Mouse (Mus musculus): ENCODE measurements around the gene Cc2d2b. TPM values are rescaled to one million over a fixed set of nuclear protein-coding genes. Genes with fewer than 3 reads are reported as not detected.

The Cc2d2b gene
- polyA plus RNA-seq, 1 experiment from 2014 or later: 0.26 TPM

- DNase-seq: peak; percentile 12
- Histone ChIP-seq H3K4me2 (ENCODE audit: low read length) (no peak overlapping the region), H3K4me1 (ENCODE audit: control insufficient read depth, insufficient read depth, low read length) (no peaks in the 10 kb centered on the region), H3K27ac (replicated peaks; ENCODE audit: low read depth, low read length) (no peak overlapping the region), H3K27me3 (ENCODE audit: control insufficient read depth, insufficient read depth, low read length) (no peaks in the 10 kb centered on the region), H3K9me3 (ENCODE audit: control insufficient read depth, low read length) (no peaks in the 10 kb centered on the region), H3K36me3 (ENCODE audit: control insufficient read depth, insufficient read depth, low read length) (no peaks in the 10 kb centered on the region), H3K4me3 (replicated peaks; ENCODE audit: low read depth, low read length) (no peak overlapping the region), H3K9ac (replicated peaks; ENCODE audit: low read length) (no peak overlapping the region)
- no peak for ATAC-seq (ENCODE audit: low FRiP score, low TSS enrichment)
- 49% methylated on average over 7 of the region's 7 CpGs for WGBS
Measured at GRCm38 (mm10) chr19:40769341-40769770, 20.8 kb downstream of the Cc2d2b start.

- no peak overlapping the region for H3K27ac ChIP-seq (replicated peaks; ENCODE audit: low read depth, low read length)
- no peaks in the 10 kb centered on the region for H3K4me1 ChIP-seq (ENCODE audit: control insufficient read depth, insufficient read depth, low read length)
- DNase-seq (no peak), ATAC-seq (ENCODE audit: low FRiP score, low TSS enrichment) (no peak)
- no peak overlapping the region for H3K4me2 ChIP-seq (ENCODE audit: low read length)
- H3K4me3 ChIP-seq (replicated peaks; ENCODE audit: low read depth, low read length): no peak overlapping the region
- H3K36me3 ChIP-seq (ENCODE audit: control insufficient read depth, insufficient read depth, low read length): no peaks in the 10 kb centered on the region
- H3K9ac ChIP-seq (replicated peaks; ENCODE audit: low read length): no peak overlapping the region
- 73% methylated on average over 15 of the region's 15 CpGs for WGBS
- no peaks in the 10 kb centered on the region for H3K9me3 ChIP-seq (ENCODE audit: control insufficient read depth, low read length)
- H3K27me3 ChIP-seq (ENCODE audit: control insufficient read depth, insufficient read depth, low read length): no peaks in the 10 kb centered on the region
Measured at GRCm38 (mm10) chr19:40788004-40788714, 39.6 kb downstream of the Cc2d2b start.

- ATAC-seq (ENCODE audit: low FRiP score, low TSS enrichment): no peak
- no peak overlapping the region for H3K4me2 ChIP-seq (ENCODE audit: low read length)
- H3K27me3 ChIP-seq (ENCODE audit: control insufficient read depth, insufficient read depth, low read length): no peaks in the 10 kb centered on the region
- H3K9ac ChIP-seq (replicated peaks; ENCODE audit: low read length): no peak overlapping the region
- 83% methylated on average over 2 of the region's 2 CpGs for WGBS
- H3K4me3 ChIP-seq (replicated peaks; ENCODE audit: low read depth, low read length): no peak overlapping the region
- DNase-seq: no peak
- no peak overlapping the region for H3K27ac ChIP-seq (replicated peaks; ENCODE audit: low read depth, low read length)
- no peaks in the 10 kb centered on the region for H3K36me3 ChIP-seq (ENCODE audit: control insufficient read depth, insufficient read depth, low read length)
- H3K9me3 ChIP-seq (ENCODE audit: control insufficient read depth, low read length): no peaks in the 10 kb centered on the region
- no peaks in the 10 kb centered on the region for H3K4me1 ChIP-seq (ENCODE audit: control insufficient read depth, insufficient read depth, low read length)
Measured at GRCm38 (mm10) chr19:40788715-40789084, 40.1 kb downstream of the Cc2d2b start.

GRCm38 (mm10) chr19:40805176-40805737 lies 56.7 kb downstream of the Cc2d2b start:
- WGBS: 35% methylated on average over 7 of the region's 7 CpGs
- DNase-seq (no peak), ATAC-seq (ENCODE audit: low FRiP score, low TSS enrichment) (no peak)
- Histone ChIP-seq H3K36me3 (ENCODE audit: control insufficient read depth, insufficient read depth, low read length) (no peaks in the 10 kb centered on the region), H3K4me3 (replicated peaks; ENCODE audit: low read depth, low read length) (no peak overlapping the region), H3K27me3 (ENCODE audit: control insufficient read depth, insufficient read depth, low read length) (no peaks in the 10 kb centered on the region), H3K9me3 (ENCODE audit: control insufficient read depth, low read length) (no peaks in the 10 kb centered on the region), H3K4me2 (ENCODE audit: low read length) (no peak overlapping the region), H3K4me1 (ENCODE audit: control insufficient read depth, insufficient read depth, low read length) (no peaks in the 10 kb centered on the region), H3K9ac (replicated peaks; ENCODE audit: low read length) (no peak overlapping the region), H3K27ac (replicated peaks; ENCODE audit: low read depth, low read length) (no peak overlapping the region)

GRCm38 (mm10) chr19:40809858-40810257 lies 61.3 kb downstream of the Cc2d2b start:
- Histone ChIP-seq H3K9me3 (ENCODE audit: control insufficient read depth, low read length) (no peaks in the 10 kb centered on the region), H3K27me3 (ENCODE audit: control insufficient read depth, insufficient read depth, low read length) (no peaks in the 10 kb centered on the region), H3K4me2 (ENCODE audit: low read length) (no peak overlapping the region), H3K9ac (replicated peaks; ENCODE audit: low read length) (no peak overlapping the region), H3K4me1 (ENCODE audit: control insufficient read depth, insufficient read depth, low read length) (no peaks in the 10 kb centered on the region), H3K36me3 (ENCODE audit: control insufficient read depth, insufficient read depth, low read length) (no peaks in the 10 kb centered on the region), H3K27ac (replicated peaks; ENCODE audit: low read depth, low read length) (no peak overlapping the region), H3K4me3 (replicated peaks; ENCODE audit: low read depth, low read length) (no peak overlapping the region)
- 57% methylated on average over 7 of the region's 7 CpGs for WGBS
- ATAC-seq (ENCODE audit: low FRiP score, low TSS enrichment) (no peak), DNase-seq (no peak)

- no peak for ATAC-seq (ENCODE audit: low FRiP score, low TSS enrichment)
- Histone ChIP-seq H3K9me3 (ENCODE audit: control insufficient read depth, low read length) (no peaks in the 10 kb centered on the region), H3K4me3 (replicated peaks; ENCODE audit: low read depth, low read length) (no peak overlapping the region), H3K36me3 (ENCODE audit: control insufficient read depth, insufficient read depth, low read length) (no peaks in the 10 kb centered on the region), H3K9ac (replicated peaks; ENCODE audit: low read length) (no peak overlapping the region), H3K4me1 (ENCODE audit: control insufficient read depth, insufficient read depth, low read length) (no peaks in the 10 kb centered on the region), H3K27ac (replicated peaks; ENCODE audit: low read depth, low read length) (no peak overlapping the region), H3K27me3 (ENCODE audit: control insufficient read depth, insufficient read depth, low read length) (no peaks in the 10 kb centered on the region), H3K4me2 (ENCODE audit: low read length) (no peak overlapping the region)
- DNase-seq: no peak
- 85% methylated on average over 4 of the region's 4 CpGs for whole genome bisulfite sequencing
Measured at GRCm38 (mm10) chr19:40811840-40812239, 63.3 kb downstream of the Cc2d2b start.

GRCm38 (mm10) chr19:40812778-40813177 lies 64.2 kb downstream of the Cc2d2b start:
- WGBS: 89% methylated on average over 3 of the region's 3 CpGs
- H3K27me3 ChIP-seq (ENCODE audit: control insufficient read depth, insufficient read depth, low read length): no peaks in the 10 kb centered on the region
- no peaks in the 10 kb centered on the region for H3K36me3 ChIP-seq (ENCODE audit: control insufficient read depth, insufficient read depth, low read length)
- H3K4me1 ChIP-seq (ENCODE audit: control insufficient read depth, insufficient read depth, low read length): no peaks in the 10 kb centered on the region
- no peak overlapping the region for H3K27ac ChIP-seq (replicated peaks; ENCODE audit: low read depth, low read length)
- no peak overlapping the region for H3K4me3 ChIP-seq (replicated peaks; ENCODE audit: low read depth, low read length)
- no peak overlapping the region for H3K4me2 ChIP-seq (ENCODE audit: low read length)
- no peak overlapping the region for H3K9ac ChIP-seq (replicated peaks; ENCODE audit: low read length)
- no peaks in the 10 kb centered on the region for H3K9me3 ChIP-seq (ENCODE audit: control insufficient read depth, low read length)
- ATAC-seq (ENCODE audit: low FRiP score, low TSS enrichment): no peak
- DNase-seq: no peak

- H3K4me2 ChIP-seq (ENCODE audit: low read length): no peak overlapping the region
- WGBS: 87% methylated on average over 14 of the region's 14 CpGs
- no peaks in the 10 kb centered on the region for H3K36me3 ChIP-seq (ENCODE audit: control insufficient read depth, insufficient read depth, low read length)
- H3K4me3 ChIP-seq (replicated peaks; ENCODE audit: low read depth, low read length): no peak overlapping the region
- H3K9ac ChIP-seq (replicated peaks; ENCODE audit: low read length): no peak overlapping the region
- H3K27me3 ChIP-seq (ENCODE audit: control insufficient read depth, insufficient read depth, low read length): no peaks in the 10 kb centered on the region
- H3K9me3 ChIP-seq (ENCODE audit: control insufficient read depth, low read length): no peaks in the 10 kb centered on the region
- no peak overlapping the region for H3K27ac ChIP-seq (replicated peaks; ENCODE audit: low read depth, low read length)
- ATAC-seq (ENCODE audit: low FRiP score, low TSS enrichment) (no peak), DNase-seq (no peak)
- H3K4me1 ChIP-seq (ENCODE audit: control insufficient read depth, insufficient read depth, low read length): no peaks in the 10 kb centered on the region
Measured at GRCm38 (mm10) chr19:40813385-40813784, 64.8 kb downstream of the Cc2d2b start.

- no peak for DNase-seq
- ATAC-seq (ENCODE audit: low FRiP score, low TSS enrichment): no peak
- Histone ChIP-seq H3K4me3 (replicated peaks; ENCODE audit: low read depth, low read length) (no peak overlapping the region), H3K9me3 (ENCODE audit: control insufficient read depth, low read length) (no peaks in the 10 kb centered on the region), H3K4me1 (ENCODE audit: control insufficient read depth, insufficient read depth, low read length) (no peaks in the 10 kb centered on the region), H3K4me2 (ENCODE audit: low read length) (no peak overlapping the region), H3K27ac (replicated peaks; ENCODE audit: low read depth, low read length) (no peak overlapping the region), H3K27me3 (ENCODE audit: control insufficient read depth, insufficient read depth, low read length) (no peaks in the 10 kb centered on the region), H3K36me3 (ENCODE audit: control insufficient read depth, insufficient read depth, low read length) (no peaks in the 10 kb centered on the region), H3K9ac (replicated peaks; ENCODE audit: low read length) (no peak overlapping the region)
- 88% methylated on average over 7 of the region's 7 CpGs for WGBS
Measured at GRCm38 (mm10) chr19:40815645-40816183, 67.2 kb downstream of the Cc2d2b start.

Data from midbrain, embryonic 14.5 days (tissue).